Mouse (Mus musculus): ENCODE results near the gene Gm11042. TPM values are rescaled to one million over a fixed set of nuclear protein-coding genes. Genes with fewer than 3 reads are reported as not detected.

The Gm11042 gene
- polyA plus RNA-seq (2015; fragmentation: Nextera tagmentation; extraction: Ambion mirVana): not detected in 2 replicates

GRCm38 (mm10) chr12:74316344-74316973 lies at the start of gene Gm11042:
Gene Gm11042, minus strand, starts transcription at chr12:74316394.
- no peak for ATAC-seq (ENCODE audit: insufficient read depth)
- Histone ChIP-seq H3K9me3 (replicated peaks) (no peaks in the 10 kb centered on the region), H3K27ac (replicated peaks) (no peak within 1 kb of the TSS), H3K4me3 (replicated peaks) (peak within 1 kb of the TSS; percentile 49), H3K36me3 (replicated peaks) (no peaks in the 10 kb centered on the region), H3K4me2 (peak within 1 kb of the TSS; percentile 54), H3K27me3 (no peaks in the 10 kb centered on the region), H3K9ac (no peak within 1 kb of the TSS), H3K4me1 (replicated peaks) (no peaks in the 10 kb centered on the region)
- WGBS (ENCODE audit: insufficient replicate concordance): 30% methylated on average over 15 of the region's 18 CpGs

GRCm38 (mm10) chr12:74364477-74364876 lies 48.3 kb upstream of the Gm11042 start:
- no peak for ATAC-seq (ENCODE audit: insufficient read depth)

DNA sequence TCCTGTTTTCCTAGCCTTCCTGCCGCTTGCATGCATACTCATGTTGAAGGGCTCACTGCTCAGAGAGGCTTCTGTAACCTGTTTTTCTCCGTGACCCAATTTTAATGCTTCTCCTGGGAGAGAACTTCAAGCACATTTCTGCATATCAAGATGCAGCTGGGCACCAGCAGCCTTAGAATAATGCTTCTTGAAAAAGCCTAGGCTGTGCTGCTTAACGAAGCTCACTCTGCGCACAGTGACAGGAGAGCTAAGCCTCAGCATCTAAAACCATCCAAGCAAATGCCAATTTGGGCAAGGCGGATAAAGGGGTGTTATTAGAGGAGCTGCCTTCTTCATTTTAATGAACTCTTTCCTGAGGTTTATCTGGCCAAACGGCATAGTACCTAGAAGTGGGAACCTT lies 46.9 kb upstream of the Gm11042 start:
- Histone ChIP-seq H3K4me2 (no peak overlapping the region), H3K4me1 (replicated peaks) (no peaks in the 10 kb centered on the region), H3K9ac (no peak overlapping the region), H3K4me3 (replicated peaks) (no peak overlapping the region), H3K27ac (replicated peaks) (no peak overlapping the region), H3K27me3 (no peaks in the 10 kb centered on the region), H3K9me3 (replicated peaks) (no peaks in the 10 kb centered on the region), H3K36me3 (replicated peaks) (no peaks in the 10 kb centered on the region)
- WGBS (ENCODE audit: insufficient replicate concordance): 75% methylated on average over 6 of the region's 6 CpGs
- ATAC-seq (ENCODE audit: insufficient read depth): no peak

More at GRCm38 (mm10) chr12:74364477-74364876, 48.3 kb upstream of the Gm11042 start:
- 32% methylated on average over 7 of the region's 7 CpGs for WGBS (ENCODE audit: insufficient replicate concordance)
- H3K27ac ChIP-seq (replicated peaks): no peak overlapping the region
- no peak overlapping the region for H3K4me3 ChIP-seq (replicated peaks)
- no peak overlapping the region for H3K4me2 ChIP-seq
- H3K36me3 ChIP-seq (replicated peaks): no peaks in the 10 kb centered on the region
- no peaks in the 10 kb centered on the region for H3K27me3 ChIP-seq
- no peaks in the 10 kb centered on the region for H3K4me1 ChIP-seq (replicated peaks)
- no peaks in the 10 kb centered on the region for H3K9me3 ChIP-seq (replicated peaks)
- no peak overlapping the region for H3K9ac ChIP-seq

DNA sequence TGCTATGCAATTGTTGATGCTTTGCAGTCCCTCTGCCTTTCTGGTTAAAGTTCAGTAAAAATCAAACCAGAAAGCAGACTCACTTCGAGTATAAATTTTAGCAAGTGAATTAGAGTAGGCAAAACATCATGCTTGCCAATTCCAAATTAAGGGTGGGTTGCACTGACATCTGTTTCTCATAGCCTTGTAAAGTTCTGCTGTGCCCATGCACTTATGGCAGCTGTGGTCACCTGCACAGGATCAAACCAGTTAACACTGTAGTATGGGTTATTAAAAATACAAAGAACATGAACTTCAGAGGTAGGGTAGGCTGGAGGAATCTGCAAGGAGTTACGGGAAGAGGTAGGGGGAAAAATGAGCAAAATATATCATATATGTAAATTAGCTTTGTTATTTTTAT lies 46.3 kb upstream of the Gm11042 start:
- Histone ChIP-seq H3K4me1 (replicated peaks) (no peaks in the 10 kb centered on the region), H3K9me3 (replicated peaks) (no peaks in the 10 kb centered on the region), H3K36me3 (replicated peaks) (no peaks in the 10 kb centered on the region), H3K9ac (no peak overlapping the region), H3K4me3 (replicated peaks) (no peak overlapping the region), H3K4me2 (no peak overlapping the region), H3K27ac (replicated peaks) (no peak overlapping the region), H3K27me3 (no peaks in the 10 kb centered on the region)
- 49% methylated on average over 2 of the region's 2 CpGs for WGBS (ENCODE audit: insufficient replicate concordance)
- ATAC-seq (ENCODE audit: insufficient read depth): no peak

DNA sequence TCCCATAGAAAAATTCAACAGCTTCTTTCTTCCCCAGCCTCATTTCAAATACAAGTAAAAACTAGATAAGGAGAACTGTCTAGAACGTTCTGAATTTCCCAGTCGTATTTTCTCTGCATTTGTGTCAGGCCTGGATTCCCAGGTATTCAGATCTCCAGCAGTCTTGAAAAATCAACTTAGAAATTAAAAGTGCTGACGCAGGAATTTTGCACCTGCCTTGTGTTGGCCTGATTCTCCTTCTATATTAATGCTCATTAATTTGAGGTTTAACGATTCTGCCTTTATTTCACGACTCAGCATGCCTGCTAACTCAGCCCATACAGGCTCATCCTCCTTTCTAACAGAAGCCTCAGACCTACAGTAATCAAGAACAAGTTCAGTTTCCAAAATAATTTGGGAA lies 43.6 kb upstream of the Gm11042 start:
- no peaks in the 10 kb centered on the region for H3K9me3 ChIP-seq (replicated peaks)
- ATAC-seq (ENCODE audit: insufficient read depth): no peak
- 63% methylated on average over 5 of the region's 5 CpGs for WGBS (ENCODE audit: insufficient replicate concordance)
- no peaks in the 10 kb centered on the region for H3K4me1 ChIP-seq (replicated peaks)
- H3K27me3 ChIP-seq: no peaks in the 10 kb centered on the region
- no peak overlapping the region for H3K9ac ChIP-seq
- H3K27ac ChIP-seq (replicated peaks): no peak overlapping the region
- no peaks in the 10 kb centered on the region for H3K36me3 ChIP-seq (replicated peaks)
- H3K4me2 ChIP-seq: no peak overlapping the region
- no peak overlapping the region for H3K4me3 ChIP-seq (replicated peaks)

DNA sequence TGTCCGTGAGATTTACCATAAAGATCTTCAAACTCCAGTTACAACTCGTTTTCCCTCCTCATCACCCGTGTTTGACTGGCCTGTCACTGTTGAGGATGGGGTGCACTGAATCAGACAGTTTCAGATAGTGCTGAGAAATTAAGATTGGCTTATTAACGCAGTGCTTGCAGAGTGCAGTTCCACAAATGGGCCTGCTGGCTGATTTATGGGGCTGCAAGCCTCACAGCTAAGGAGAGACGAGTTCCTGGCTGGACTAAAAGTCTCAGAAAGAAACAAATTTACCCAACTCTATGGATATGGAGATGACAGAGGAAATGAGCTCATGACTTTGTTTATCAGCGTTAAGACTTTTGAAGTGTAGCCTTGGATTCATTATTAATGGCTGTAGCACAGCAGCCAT lies 41.6 kb upstream of the Gm11042 start:
- H3K4me2 ChIP-seq: no peak overlapping the region
- H3K27me3 ChIP-seq: no peaks in the 10 kb centered on the region
- no peak overlapping the region for H3K9ac ChIP-seq
- no peaks in the 10 kb centered on the region for H3K9me3 ChIP-seq (replicated peaks)
- H3K36me3 ChIP-seq (replicated peaks): no peaks in the 10 kb centered on the region
- WGBS (ENCODE audit: insufficient replicate concordance): 53% methylated on average over 6 of the region's 6 CpGs
- H3K4me3 ChIP-seq (replicated peaks): no peak overlapping the region
- no peak for ATAC-seq (ENCODE audit: insufficient read depth)
- H3K27ac ChIP-seq (replicated peaks): no peak overlapping the region
- no peaks in the 10 kb centered on the region for H3K4me1 ChIP-seq (replicated peaks)

DNA sequence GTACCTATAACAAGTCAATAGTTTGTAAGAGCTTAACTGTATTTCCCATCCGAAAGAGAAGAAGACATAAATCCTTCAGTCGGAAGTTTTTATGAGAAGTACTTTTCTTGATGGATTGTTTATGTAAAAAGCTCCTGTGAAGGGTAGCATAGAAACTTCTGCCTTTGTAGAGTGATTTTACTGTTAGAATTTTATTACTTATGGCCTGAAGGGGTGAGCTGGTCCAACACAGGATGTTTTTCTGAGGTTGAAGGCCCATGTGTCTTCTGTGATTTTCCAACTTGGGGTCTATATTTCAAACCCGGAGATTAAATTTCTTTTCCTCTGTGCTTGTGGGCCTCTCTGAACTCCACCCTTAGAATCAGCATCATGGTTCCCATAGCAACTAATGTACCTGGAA lies 26.5 kb upstream of the Gm11042 start:
- no peaks in the 10 kb centered on the region for H3K4me1 ChIP-seq (replicated peaks)
- no peak overlapping the region for H3K9ac ChIP-seq
- H3K36me3 ChIP-seq (replicated peaks): no peaks in the 10 kb centered on the region
- H3K27ac ChIP-seq (replicated peaks): no peak overlapping the region
- H3K9me3 ChIP-seq (replicated peaks): no peaks in the 10 kb centered on the region
- H3K4me2 ChIP-seq: no peak overlapping the region
- no peak overlapping the region for H3K4me3 ChIP-seq (replicated peaks)
- no peaks in the 10 kb centered on the region for H3K27me3 ChIP-seq
- ATAC-seq (ENCODE audit: insufficient read depth): no peak
- 62% methylated on average over 3 of the region's 3 CpGs for WGBS (ENCODE audit: insufficient replicate concordance)

- WGBS (ENCODE audit: insufficient replicate concordance): 56% methylated on average over 2 of the region's 2 CpGs
- H3K4me2 ChIP-seq: no peak overlapping the region
- H3K9ac ChIP-seq: no peak overlapping the region
- no peak overlapping the region for H3K4me3 ChIP-seq (replicated peaks)
- H3K4me1 ChIP-seq (replicated peaks): no peaks in the 10 kb centered on the region
- H3K27me3 ChIP-seq: no peaks in the 10 kb centered on the region
- no peaks in the 10 kb centered on the region for H3K36me3 ChIP-seq (replicated peaks)
- no peak for ATAC-seq (ENCODE audit: insufficient read depth)
- no peak overlapping the region for H3K27ac ChIP-seq (replicated peaks)
- H3K9me3 ChIP-seq (replicated peaks): no peaks in the 10 kb centered on the region
Observed at GRCm38 (mm10) chr12:74340070-74340469, 23.9 kb upstream of the Gm11042 start.

GRCm38 (mm10) chr12:74333706-74334105 lies 17.5 kb upstream of the Gm11042 start:
- Histone ChIP-seq H3K36me3 (replicated peaks) (no peaks in the 10 kb centered on the region), H3K4me1 (replicated peaks) (no peaks in the 10 kb centered on the region), H3K4me3 (replicated peaks) (no peak overlapping the region), H3K9ac (no peak overlapping the region), H3K27me3 (no peaks in the 10 kb centered on the region), H3K4me2 (no peak overlapping the region), H3K27ac (replicated peaks) (no peak overlapping the region), H3K9me3 (replicated peaks) (no peaks in the 10 kb centered on the region)
- ATAC-seq (ENCODE audit: insufficient read depth): no peak
- WGBS (ENCODE audit: insufficient replicate concordance): 62% methylated on average over 6 of the region's 6 CpGs

- Histone ChIP-seq H3K9me3 (replicated peaks) (no peaks in the 10 kb centered on the region), H3K36me3 (replicated peaks) (no peaks in the 10 kb centered on the region), H3K9ac (no peak overlapping the region), H3K27ac (replicated peaks) (no peak overlapping the region), H3K4me1 (replicated peaks) (no peaks in the 10 kb centered on the region), H3K4me3 (replicated peaks) (no peak overlapping the region), H3K27me3 (no peaks in the 10 kb centered on the region), H3K4me2 (no peak overlapping the region)
- no peak for ATAC-seq (ENCODE audit: insufficient read depth)
- 17% methylated on average over 13 of the region's 13 CpGs for WGBS (ENCODE audit: insufficient replicate concordance)
Observed at GRCm38 (mm10) chr12:74333016-74333415, 16.8 kb upstream of the Gm11042 start.

- H3K27ac ChIP-seq (replicated peaks): no peak overlapping the region
- no peak overlapping the region for H3K4me3 ChIP-seq (replicated peaks)
- ATAC-seq (ENCODE audit: insufficient read depth): no peak
- H3K4me1 ChIP-seq (replicated peaks): no peaks in the 10 kb centered on the region
- H3K9me3 ChIP-seq (replicated peaks): no peaks in the 10 kb centered on the region
- WGBS (ENCODE audit: insufficient replicate concordance): 72% methylated on average over 6 of the region's 6 CpGs
- H3K27me3 ChIP-seq: no peaks in the 10 kb centered on the region
- H3K36me3 ChIP-seq (replicated peaks): no peaks in the 10 kb centered on the region
- no peak overlapping the region for H3K9ac ChIP-seq
- H3K4me2 ChIP-seq: no peak overlapping the region
Observed at GRCm38 (mm10) chr12:74329759-74330158, 13.6 kb upstream of the Gm11042 start.

DNA sequence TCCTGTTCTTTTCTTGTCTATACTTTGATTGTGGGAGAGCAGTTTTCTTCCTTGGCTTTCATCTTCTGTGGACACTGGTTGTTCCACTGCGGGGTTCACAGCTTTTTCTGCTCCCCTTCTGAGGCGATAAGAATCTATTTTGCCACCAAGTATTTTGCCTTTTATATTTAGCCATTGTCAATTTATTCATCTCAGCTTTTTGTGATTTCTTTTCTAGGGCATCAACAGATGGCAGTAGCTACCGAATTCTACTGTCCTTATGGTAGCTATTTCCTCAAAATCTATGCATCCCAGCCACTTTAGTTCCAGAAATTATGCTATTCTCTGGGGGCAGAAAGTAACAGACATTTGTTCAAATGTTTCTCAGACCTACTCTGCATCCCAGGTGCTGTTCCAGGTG lies 10.4 kb upstream of the Gm11042 start:
- ATAC-seq (ENCODE audit: insufficient read depth): no peak
- Histone ChIP-seq H3K27ac (replicated peaks) (no peak overlapping the region), H3K4me3 (replicated peaks) (no peak overlapping the region), H3K9me3 (replicated peaks) (no peaks in the 10 kb centered on the region), H3K36me3 (replicated peaks) (no peaks in the 10 kb centered on the region), H3K4me2 (no peak overlapping the region), H3K4me1 (replicated peaks) (no peaks in the 10 kb centered on the region), H3K9ac (no peak overlapping the region), H3K27me3 (no peaks in the 10 kb centered on the region)
- WGBS (ENCODE audit: insufficient replicate concordance): 67% methylated on average over 3 of the region's 3 CpGs

Measured in liver, embryonic 15.5 days (tissue).